Mouse (Mus musculus) liver, embryonic 14.5 days (tissue): ENCODE measurements at regions not wholly inside any gene's neighbourhood (a gene's known extent, or its start where the extent isn't known, plus 50 kb on each side); places are given as distances from the start of the nearest gene placed in this dataset.

Experiments used
- CTCF ChIP-seq: IDR thresholded peaks from 2 replicates; pipeline ENCODE4 v1.5.1; 2016; ENCODE audit warnings: antibody characterized with exemption, low read depth, control low read depth
- EP300 ChIP-seq: IDR thresholded peaks from 2 replicates; pipeline ENCODE4 v1.6.1; 2016; ENCODE audit warnings: antibody characterized with exemption, low read depth

DNA sequence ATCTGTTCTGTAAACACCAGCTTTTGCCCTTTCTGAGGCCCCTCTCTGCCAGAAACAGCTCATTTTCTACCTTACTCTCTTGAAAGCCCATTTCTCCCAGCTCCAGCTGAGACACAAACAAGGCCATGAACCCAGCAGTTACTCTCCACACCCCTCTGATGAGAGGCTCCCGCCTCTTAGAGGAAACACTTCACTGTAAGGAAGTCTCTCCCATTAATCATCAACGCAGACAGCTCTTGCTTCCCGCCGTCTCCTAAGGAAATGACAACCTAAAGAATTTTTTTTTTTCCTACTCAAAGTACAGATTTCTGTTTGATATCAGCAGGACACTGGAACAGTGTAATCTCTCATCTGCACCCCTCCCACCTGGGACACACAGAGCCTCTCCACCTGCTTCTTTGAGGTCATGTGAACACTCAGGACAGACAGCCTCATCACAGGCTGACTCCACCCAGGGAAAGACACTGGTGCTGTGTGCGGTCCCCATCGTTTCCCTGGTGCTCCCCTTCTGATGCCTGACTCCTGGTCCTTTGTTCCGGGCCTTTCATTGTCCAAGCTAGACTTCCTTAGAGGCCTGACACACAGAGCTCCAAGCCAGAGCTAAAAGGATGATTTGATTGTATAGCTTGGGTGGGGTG, 106.0 kb upstream of the Pmepa1 start:
- TF ChIP-seq CTCF: no peak
- TF ChIP-seq EP300: no peak
